Mouse (Mus musculus) A20 (cell line): ENCODE results near the gene Gsta3.
"Not testable (repeated sequence)": the region's sequence is repeated elsewhere in the genome, so short reads cannot be mapped to it uniquely, and the experiment has no call there.

Experiments used
- DNase-seq: peaks from one replicate; pipeline ENCODE4 v3.0.0-alpha.2; 2011; ENCODE audit warnings: low read depth, low spot score

Gene Gsta3

DNA sequence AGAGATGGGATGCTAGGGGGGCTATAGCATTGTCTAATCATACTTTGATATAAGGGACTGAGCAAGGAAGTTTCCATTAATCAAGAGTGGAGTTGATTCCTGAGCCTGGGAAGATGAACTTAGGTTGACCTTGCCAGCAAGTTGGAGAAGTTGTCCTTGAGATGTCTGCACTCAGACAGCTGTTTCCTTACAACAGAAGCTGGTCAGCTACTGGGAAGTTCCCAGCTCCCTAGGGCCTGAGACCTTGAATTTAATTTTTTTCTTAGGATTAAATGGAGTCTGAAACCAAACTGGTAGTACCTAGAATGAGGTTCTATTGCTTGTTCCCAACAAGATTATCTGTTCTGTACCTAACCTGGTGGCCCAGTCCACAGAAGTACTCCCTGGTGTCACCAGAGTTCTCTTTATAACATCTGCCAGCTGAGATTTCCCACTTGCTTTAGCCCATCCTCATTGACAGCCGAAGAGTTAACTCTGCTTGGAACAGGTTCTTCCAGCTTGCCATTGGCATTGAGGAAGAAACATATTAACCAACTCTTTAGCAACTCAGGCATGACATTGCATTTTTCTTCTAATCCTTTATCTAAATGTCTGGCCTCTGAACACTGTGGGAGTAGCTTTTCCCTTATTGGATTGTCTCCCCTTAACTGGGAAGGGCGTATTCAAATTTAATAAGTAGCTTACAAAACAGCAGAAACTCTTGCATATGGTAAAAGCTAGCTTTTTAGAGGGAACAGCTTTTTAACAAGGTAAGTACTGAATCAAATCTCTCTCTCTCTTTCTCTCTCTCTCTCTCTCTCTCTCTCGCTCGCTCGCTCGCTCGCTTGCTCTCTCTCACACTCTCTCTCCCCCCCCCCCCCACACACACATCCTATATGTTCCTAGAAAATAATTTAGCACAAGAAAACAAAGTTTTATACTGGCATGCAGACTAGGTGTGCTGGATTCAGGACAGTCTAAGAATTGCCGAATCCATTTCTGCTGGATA is at the start of gene Gsta3:
TSS of gene Gsta3 (plus strand) at position 679 of the 988 bp plus-strand sequence.
- no peak for DNase-seq

DNA sequence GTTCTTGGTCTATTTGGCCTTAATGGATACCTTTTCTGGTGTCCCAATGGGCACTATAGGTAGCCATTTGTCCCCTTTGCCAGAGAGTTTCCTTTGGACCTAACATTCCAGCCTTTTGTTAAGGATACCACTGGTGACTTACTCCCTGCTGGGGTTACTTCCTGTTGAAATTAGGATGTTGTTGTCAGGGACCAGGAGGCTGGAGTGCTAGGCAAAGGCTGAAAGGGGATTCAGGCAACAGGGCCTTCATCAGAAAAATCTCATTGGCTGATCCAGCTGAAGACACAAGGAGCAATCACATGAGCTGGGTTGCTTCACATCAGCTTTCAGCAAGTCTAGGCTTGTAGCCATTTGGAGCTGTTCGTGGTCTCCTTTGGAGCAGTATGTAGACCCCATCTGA is 34.1 kb upstream of the Gsta3 start:
- DNase-seq, result no peak

DNA sequence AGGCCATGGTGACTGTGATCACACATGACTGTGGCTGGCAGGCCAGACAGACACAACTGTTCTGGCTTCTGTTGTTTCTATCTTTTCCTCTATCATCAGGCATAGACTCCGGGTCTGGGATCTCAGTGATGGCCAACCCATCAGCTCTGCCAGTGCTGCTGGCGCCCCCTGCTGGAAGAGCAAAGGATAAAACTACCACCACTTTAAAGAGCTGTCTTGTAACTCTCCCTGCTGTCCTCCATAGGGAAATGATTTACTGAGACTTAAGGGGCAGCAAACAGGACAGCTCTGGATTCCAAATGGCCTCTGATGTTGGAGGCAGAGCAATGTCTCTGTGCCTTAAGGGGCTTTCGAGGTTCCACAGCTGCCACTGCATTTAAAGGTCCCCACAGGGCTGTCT is 26.9 kb upstream of the Gsta3 start:
- DNase-seq, result not testable (repeated sequence)

DNA sequence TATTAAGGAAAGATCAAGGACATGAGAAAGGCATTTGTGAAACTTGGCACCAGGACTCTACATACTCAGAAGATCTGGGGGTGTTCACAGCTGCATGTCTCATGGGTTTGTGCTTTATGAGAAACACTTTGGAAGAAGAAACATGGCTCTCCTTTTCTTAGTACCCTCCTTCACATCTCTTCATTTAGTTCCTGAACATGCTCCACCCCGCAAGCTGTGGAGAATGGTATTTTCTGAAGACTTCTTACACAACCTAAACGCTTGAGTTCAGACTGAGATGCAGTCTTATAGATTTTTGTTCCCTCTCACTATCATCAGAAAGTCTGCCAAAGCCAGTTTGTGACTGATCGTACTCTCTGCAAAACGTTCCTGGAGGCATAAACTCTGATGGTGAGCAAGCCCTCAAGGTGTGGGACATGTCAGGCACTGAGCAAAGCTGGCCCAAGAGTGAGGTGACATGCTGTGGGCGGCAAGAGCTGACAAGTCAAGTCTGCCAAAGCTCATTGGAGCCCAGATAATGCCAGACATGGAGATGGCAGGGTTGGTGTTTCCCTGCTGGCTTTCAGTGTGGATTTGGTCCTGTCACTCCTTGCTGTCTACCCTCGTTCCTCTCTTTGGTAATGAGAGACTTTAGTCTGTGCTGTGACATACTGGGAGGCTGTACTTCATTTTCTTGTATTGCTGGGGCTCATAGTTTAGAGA is 26.2 kb upstream of the Gsta3 start:
- DNase-seq, result not testable (repeated sequence)

GRCm38 (mm10) chr1:21218489-21218919 is 21.9 kb upstream of the Gsta3 start, which contains the start of gene Tmem14a:
Tmem14a (plus strand) TSS chr1:21218575.
- peak; percentile 94 for DNase-seq

- DNase-seq, result no peak
Observed at GRCm38 (mm10) chr1:21227756-21228395, 12.5 kb upstream of the Gsta3 start.

- not testable (repeated sequence) for DNase-seq
Observed at GRCm38 (mm10) chr1:21228740-21229722, 11.4 kb upstream of the Gsta3 start.

DNA sequence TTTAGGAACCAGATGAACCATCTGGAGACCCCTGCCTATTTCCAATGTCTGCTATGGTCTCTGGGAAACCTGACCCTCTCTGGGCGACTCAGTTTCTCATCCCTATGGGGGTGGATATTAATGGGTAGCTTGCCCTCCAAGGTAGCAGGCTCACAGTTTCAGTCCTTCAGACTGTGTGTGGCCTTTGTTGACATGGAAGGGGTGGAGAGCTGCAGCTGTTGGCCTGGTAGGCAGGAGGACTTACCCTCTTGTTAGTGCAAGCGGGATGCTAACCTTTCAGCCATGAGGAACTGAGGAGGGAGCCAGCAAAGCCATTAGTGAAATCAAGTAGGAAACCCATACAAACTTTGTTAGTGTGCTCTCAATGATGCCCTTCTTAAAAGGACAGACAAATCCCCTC is 10.0 kb upstream of the Gsta3 start:
- no peak for DNase-seq

GRCm38 (mm10) chr1:21231744-21232464 is 8.5 kb upstream of the Gsta3 start:
- no peak for DNase-seq

DNA sequence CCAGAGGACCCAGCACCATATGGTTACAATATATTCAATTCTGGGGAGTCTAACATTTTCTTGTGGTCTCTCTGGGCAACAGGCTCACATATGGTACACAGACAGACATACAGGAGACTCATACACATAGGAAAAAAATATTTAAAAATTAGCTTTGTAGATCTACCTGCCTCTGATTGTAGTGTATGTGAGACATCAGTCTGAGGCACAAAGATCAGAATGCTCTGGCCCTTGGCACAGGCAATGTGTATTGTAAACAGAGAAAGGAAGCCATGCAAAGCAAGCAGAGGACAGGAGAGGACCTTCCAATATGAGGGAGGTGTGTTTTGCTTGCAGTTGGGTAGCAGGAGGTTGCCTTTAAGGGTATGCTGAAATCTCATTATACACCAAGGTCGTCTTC is 7.9 kb upstream of the Gsta3 start:
- DNase-seq, result no peak

DNA sequence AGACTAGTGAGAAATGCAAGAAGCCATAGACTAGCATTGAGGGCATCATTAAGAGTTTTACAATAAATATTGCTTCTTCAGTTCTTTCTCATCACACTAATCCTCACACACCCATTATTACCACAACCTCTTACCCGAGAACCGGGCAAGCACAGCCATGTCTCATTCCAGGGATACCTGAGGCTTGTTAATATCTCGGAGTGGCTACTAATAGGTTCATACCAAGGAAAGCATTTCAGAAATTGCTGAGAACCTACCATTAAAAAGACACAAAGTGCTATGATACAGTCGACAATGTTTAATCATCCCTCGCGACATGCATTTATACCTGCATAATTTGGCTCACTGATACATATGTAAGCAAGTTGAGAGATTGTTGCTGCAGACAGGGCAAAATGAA is 5.0 kb upstream of the Gsta3 start:
- DNase-seq, result no peak

DNA sequence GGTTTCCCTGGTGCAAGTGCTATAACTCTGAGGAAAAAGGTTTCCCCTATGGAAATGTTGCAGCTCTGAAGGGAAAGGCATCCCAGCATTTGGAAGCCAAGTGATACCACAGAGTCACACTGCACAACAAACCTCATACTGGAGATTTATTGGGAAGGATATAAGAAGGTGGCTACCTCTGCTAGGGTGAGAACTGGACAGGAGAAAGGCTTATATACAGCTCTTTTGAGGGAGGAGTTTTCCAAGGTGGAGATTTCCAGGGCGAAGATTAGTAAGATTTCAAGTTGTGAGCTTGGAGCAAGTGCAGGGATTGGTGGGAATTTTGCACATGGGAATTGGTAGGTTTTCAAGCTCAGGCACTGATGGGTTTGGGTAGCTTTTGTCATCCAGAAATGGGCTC is 707 bp downstream of the Gsta3 start:
- DNase-seq, result no peak

DNA sequence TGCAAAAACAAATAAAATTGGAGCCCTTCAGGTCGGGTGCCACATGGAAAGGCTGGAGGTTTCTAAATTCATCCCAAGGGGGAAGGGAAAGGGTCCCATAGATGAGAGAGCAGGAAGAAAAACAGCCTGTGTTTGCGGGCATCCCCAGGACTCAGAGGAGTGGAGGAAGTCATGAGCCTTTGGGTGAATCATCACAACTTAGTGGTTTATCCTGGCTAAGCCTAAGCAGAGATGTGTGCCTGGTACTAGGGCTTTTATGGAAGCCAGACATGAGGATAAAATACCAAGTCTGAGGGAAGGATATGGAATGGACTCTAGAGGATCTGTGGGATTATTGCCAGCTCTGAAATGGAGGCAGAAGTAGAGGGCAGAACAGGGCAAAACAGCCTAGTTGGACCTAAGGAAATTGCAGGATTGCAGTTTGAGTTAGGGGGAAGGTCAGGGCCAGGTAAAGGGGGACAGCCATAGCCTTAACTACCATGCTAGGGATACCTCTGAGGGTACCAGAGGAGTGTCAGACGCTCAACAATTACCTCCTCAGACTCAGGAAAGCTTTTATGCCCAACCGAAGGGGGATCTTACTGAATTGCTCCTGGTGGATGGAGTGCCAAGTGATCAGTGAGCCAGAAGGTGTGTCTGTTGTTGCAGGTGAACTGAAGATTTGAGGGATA is 4.0 kb downstream of the Gsta3 start:
- no peak for DNase-seq

- no peak for DNase-seq
Observed at GRCm38 (mm10) chr1:21246136-21246535, 5.7 kb downstream of the Gsta3 start.

- DNase-seq, result no peak
Observed at GRCm38 (mm10) chr1:21247896-21248295, 7.5 kb downstream of the Gsta3 start.

GRCm38 (mm10) chr1:21248560-21249390 is 8.4 kb downstream of the Gsta3 start:
- no peak for DNase-seq

GRCm38 (mm10) chr1:21251661-21252060 is 11.3 kb downstream of the Gsta3 start:
- no peak for DNase-seq

DNA sequence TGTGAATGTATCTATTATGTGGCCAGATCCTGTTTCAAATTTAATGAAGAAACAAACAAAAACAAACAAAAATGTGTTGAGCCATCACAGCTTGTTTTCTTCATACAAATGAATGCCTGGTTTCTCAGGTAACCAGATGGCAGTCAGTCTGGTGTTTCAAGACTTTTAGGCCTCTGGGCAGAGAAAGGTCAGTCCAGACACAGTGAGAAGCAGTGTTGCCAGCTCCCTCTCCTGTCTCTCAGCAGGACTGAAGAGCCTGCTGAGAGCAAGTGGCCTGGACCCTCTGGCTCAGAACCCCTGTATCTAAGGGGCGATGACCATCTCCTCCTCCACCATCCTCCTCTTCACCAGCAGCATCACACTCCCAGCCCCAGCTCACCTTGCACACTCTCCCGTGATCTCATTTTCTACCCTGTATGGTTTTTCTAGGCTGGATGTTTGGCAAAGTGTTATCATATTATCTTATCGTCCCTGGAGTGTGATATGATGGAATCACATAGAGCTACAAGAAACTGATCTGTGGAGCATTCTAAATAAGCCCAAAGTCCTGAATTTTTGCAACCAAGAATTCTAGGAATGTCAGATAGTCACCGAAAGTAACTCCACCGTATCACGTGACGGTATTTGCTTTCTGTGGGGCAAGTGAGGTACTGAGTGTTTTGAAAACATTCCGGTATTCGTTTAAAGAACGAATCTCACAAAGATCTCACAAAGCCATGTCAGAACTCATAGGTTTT is 12.3 kb downstream of the Gsta3 start:
- no peak for DNase-seq
